Mouse (Mus musculus): ENCODE measurements at regions not wholly inside any gene's neighbourhood (a gene's known extent, or its start where the extent isn't known, plus 50 kb on each side); places are given as distances from the start of the nearest gene placed in this dataset.
A peak's percentile ranks its signal among the peaks of the same experiment; 100 is the strongest.

DNA sequence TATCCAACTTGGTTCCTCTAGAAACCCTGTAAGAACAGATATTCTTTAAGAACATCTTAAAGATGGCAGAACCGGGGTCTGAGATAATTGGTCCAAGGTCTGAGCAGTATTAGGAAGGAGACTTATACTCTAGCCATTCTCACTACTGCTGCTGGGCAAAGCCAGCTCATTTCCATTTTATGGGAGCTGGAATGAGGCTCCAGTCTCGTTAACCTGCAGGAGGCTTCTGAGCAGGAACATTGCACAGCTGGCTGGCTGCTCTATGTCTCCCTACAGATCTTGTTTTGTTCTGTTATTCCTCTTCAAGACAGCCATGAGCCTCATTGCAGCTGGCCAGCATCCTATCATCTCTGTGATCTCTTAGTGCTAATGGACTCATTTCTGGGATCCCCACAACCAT, 136.3 kb upstream of the Mylip start:
- no peak for ATAC-seq
- no peaks in the 10 kb centered on the region for H3K36me3 ChIP-seq (ENCODE audit: control insufficient read depth, insufficient read depth, low read length)
- H3K9ac ChIP-seq (ENCODE audit: low read length), result no peak overlapping the region
- WGBS, result 51% methylated on average over 2 of the region's 2 CpGs
- no peak overlapping the region for H3K27ac ChIP-seq (ENCODE audit: low read depth, low read length)
- no peak for DNase-seq (ENCODE audit: low spot score)
- no peaks in the 10 kb centered on the region for H3K27me3 ChIP-seq (replicated peaks; ENCODE audit: control insufficient read depth, insufficient read depth, low read length)
- H3K4me2 ChIP-seq (ENCODE audit: low read length), result no peak overlapping the region
- H3K4me1 ChIP-seq (ENCODE audit: control insufficient read depth, insufficient read depth, low read length), result 0 out of 2 replicates have a peak, but pooled peaks cover 2% of the 10 kb centered on the region
- H3K9me3 ChIP-seq (replicated peaks; ENCODE audit: control insufficient read depth, low read length), result no peaks in the 10 kb centered on the region
- no peak overlapping the region for H3K4me3 ChIP-seq (ENCODE audit: low read depth, low read length)

DNA sequence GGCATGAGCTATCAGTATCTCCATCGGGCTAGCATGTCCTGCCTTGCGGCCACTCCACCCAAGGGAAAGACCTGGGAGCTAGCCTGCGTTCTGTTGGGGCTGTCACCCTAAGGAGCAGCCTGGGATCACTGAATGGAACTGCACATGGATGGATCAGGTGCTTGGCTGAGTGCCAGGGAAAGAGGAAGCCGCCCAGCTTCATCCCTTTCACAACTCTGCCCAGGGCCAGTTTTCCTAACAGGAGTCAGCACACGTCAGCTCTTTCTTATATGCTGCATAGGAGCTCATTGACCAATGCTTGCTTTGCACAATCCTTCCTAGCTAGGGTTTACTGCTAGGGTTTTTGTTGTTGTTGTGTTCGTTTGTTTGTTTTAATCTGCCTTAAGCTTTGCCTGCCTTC, 134.3 kb upstream of the Mylip start:
- Histone ChIP-seq H3K4me2 (ENCODE audit: low read length) (no peak overlapping the region), H3K4me1 (ENCODE audit: control insufficient read depth, insufficient read depth, low read length) (no peaks in the 10 kb centered on the region), H3K36me3 (ENCODE audit: control insufficient read depth, insufficient read depth, low read length) (no peaks in the 10 kb centered on the region), H3K9ac (ENCODE audit: low read length) (no peak overlapping the region), H3K9me3 (replicated peaks; ENCODE audit: control insufficient read depth, low read length) (no peaks in the 10 kb centered on the region), H3K4me3 (ENCODE audit: low read depth, low read length) (no peak overlapping the region), H3K27ac (ENCODE audit: low read depth, low read length) (no peak overlapping the region), H3K27me3 (replicated peaks; ENCODE audit: control insufficient read depth, insufficient read depth, low read length) (no peaks in the 10 kb centered on the region)
- DNase-seq (ENCODE audit: low spot score) (peak; percentile 29), ATAC-seq (no peak)
- 74% methylated on average over 6 of the region's 6 CpGs for WGBS

DNA sequence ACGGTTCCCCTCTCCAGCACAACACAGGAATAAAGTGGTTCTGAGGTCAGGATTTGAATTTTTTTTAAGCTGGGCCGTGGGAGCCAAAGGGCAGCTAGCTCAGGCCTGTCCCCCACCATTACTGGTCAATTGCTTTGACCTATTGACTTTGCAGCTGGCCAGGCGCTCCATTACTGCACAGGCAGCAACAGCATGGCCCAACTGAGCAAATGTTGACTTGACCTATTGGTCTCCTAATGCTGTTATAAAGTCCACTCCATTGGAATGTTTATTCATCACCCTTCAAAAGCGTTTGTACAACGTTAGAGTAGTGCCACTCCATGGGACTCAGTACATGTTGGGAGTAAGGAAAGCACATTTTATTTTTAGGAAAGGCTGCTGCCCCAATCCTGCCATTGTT, 127.5 kb upstream of the Mylip start:
- 88% methylated on average over 5 of the region's 5 CpGs for WGBS
- H3K4me3 ChIP-seq (ENCODE audit: low read depth, low read length), result no peak overlapping the region
- ATAC-seq (no peak), DNase-seq (ENCODE audit: low spot score) (no peak)
- H3K27me3 ChIP-seq (replicated peaks; ENCODE audit: control insufficient read depth, insufficient read depth, low read length), result no peaks in the 10 kb centered on the region
- no peak overlapping the region for H3K27ac ChIP-seq (ENCODE audit: low read depth, low read length)
- H3K4me2 ChIP-seq (ENCODE audit: low read length), result no peak overlapping the region
- H3K36me3 ChIP-seq (ENCODE audit: control insufficient read depth, insufficient read depth, low read length), result no peaks in the 10 kb centered on the region
- no peaks in the 10 kb centered on the region for H3K9me3 ChIP-seq (replicated peaks; ENCODE audit: control insufficient read depth, low read length)
- H3K4me1 ChIP-seq (ENCODE audit: control insufficient read depth, insufficient read depth, low read length), result no peaks in the 10 kb centered on the region
- H3K9ac ChIP-seq (ENCODE audit: low read length), result no peak overlapping the region

DNA sequence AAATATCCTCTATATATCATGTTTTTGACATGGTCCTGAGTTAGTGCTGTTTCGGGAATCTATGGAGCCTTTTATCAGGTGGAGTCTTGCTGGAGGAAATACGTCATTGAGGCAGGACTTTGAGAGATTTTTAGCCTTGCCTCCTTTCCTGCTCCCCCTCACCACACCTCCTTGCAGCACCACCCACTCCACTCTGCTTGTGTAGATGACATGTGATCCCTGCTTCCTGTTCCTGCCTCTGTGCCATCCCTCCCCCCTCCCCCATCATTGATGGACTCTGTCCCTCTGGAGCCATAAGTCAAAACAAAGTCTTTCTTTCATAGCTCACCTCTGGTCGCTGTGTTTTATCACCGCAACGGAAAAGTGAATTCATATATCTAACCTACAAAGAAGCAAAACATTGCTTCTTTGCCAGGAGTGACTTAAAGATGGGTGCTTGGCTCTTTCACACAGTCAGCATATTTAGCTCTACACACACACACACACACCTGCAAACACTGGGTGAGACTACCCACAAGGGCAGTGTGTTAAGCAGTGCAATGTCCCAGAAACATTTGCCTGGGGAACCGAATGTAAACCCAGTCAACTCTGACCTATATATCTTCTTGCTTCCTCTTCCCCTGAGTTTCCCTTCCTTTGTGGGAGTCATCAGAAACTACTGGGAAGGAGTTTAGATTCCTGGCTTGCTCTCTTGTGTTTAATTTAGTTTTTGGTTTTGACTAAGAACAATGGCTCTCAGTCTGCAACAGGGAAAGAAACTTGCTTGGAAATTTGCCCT, 123.1 kb upstream of the Mylip start:
- H3K4me3 ChIP-seq (ENCODE audit: low read depth, low read length), result no peak overlapping the region
- DNase-seq (ENCODE audit: low spot score) (no peak), ATAC-seq (no peak)
- no peak overlapping the region for H3K27ac ChIP-seq (ENCODE audit: low read depth, low read length)
- no peaks in the 10 kb centered on the region for H3K36me3 ChIP-seq (ENCODE audit: control insufficient read depth, insufficient read depth, low read length)
- no peaks in the 10 kb centered on the region for H3K4me1 ChIP-seq (ENCODE audit: control insufficient read depth, insufficient read depth, low read length)
- no peak overlapping the region for H3K4me2 ChIP-seq (ENCODE audit: low read length)
- H3K27me3 ChIP-seq (replicated peaks; ENCODE audit: control insufficient read depth, insufficient read depth, low read length), result no peaks in the 10 kb centered on the region
- no peak overlapping the region for H3K9ac ChIP-seq (ENCODE audit: low read length)
- 88% methylated on average over 6 of the region's 6 CpGs for WGBS
- no peaks in the 10 kb centered on the region for H3K9me3 ChIP-seq (replicated peaks; ENCODE audit: control insufficient read depth, low read length)

DNA sequence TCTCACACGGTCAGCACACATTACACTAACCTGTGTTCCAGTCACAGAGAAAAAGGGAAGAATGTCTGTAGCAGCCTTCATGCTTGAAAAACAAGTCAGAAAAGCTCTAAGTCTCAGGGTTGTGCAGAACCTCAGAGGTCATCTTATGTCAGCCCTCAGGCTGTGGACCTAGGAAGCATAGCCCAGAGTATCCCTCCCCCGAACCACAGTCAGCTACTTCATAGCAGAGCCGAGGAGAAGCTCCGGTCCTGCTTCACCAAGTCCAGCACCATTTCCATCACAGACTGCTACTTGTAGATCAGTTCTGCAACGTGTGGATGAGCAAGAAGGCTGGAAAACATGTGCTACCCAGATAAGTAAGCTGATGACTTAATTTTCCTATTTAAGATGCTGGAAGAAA, 122.1 kb upstream of the Mylip start:
- H3K36me3 ChIP-seq (ENCODE audit: control insufficient read depth, insufficient read depth, low read length), result no peaks in the 10 kb centered on the region
- H3K27ac ChIP-seq (ENCODE audit: low read depth, low read length), result no peak overlapping the region
- DNase-seq (ENCODE audit: low spot score), result no peak
- no peaks in the 10 kb centered on the region for H3K4me1 ChIP-seq (ENCODE audit: control insufficient read depth, insufficient read depth, low read length)
- no peak overlapping the region for H3K4me3 ChIP-seq (ENCODE audit: low read depth, low read length)
- WGBS, result 84% methylated on average over 5 of the region's 5 CpGs
- no peaks in the 10 kb centered on the region for H3K27me3 ChIP-seq (replicated peaks; ENCODE audit: control insufficient read depth, insufficient read depth, low read length)
- ATAC-seq, result no peak
- no peak overlapping the region for H3K9ac ChIP-seq (ENCODE audit: low read length)
- no peaks in the 10 kb centered on the region for H3K9me3 ChIP-seq (replicated peaks; ENCODE audit: control insufficient read depth, low read length)
- H3K4me2 ChIP-seq (ENCODE audit: low read length), result no peak overlapping the region

DNA sequence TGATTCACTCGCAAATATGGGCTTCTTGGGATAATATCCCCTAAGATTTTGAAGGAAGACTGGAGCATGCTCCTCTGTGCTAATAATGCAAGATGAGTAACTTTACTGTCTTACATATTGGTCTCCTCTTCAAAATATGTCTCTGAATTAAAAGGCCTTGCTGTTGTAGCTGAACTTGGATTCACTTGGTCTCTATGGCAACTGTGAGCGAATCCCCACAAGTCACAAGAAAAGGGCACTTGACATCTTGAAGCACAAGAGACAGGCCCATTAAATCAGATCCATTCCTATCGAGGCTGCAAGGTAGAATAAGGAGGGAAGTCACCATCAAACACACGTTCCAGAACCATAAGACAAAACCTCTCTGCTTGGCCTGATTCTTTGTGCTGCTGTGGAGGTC, 121.6 kb upstream of the Mylip start:
- Histone ChIP-seq H3K36me3 (ENCODE audit: control insufficient read depth, insufficient read depth, low read length) (no peaks in the 10 kb centered on the region), H3K9ac (ENCODE audit: low read length) (no peak overlapping the region), H3K27ac (ENCODE audit: low read depth, low read length) (no peak overlapping the region), H3K4me3 (ENCODE audit: low read depth, low read length) (no peak overlapping the region), H3K9me3 (replicated peaks; ENCODE audit: control insufficient read depth, low read length) (no peaks in the 10 kb centered on the region), H3K4me2 (ENCODE audit: low read length) (no peak overlapping the region), H3K4me1 (ENCODE audit: control insufficient read depth, insufficient read depth, low read length) (no peaks in the 10 kb centered on the region), H3K27me3 (replicated peaks; ENCODE audit: control insufficient read depth, insufficient read depth, low read length) (no peaks in the 10 kb centered on the region)
- WGBS, result 73% methylated on average over 4 of the region's 4 CpGs
- DNase-seq (ENCODE audit: low spot score), result peak; percentile 38
- no peak for ATAC-seq

DNA sequence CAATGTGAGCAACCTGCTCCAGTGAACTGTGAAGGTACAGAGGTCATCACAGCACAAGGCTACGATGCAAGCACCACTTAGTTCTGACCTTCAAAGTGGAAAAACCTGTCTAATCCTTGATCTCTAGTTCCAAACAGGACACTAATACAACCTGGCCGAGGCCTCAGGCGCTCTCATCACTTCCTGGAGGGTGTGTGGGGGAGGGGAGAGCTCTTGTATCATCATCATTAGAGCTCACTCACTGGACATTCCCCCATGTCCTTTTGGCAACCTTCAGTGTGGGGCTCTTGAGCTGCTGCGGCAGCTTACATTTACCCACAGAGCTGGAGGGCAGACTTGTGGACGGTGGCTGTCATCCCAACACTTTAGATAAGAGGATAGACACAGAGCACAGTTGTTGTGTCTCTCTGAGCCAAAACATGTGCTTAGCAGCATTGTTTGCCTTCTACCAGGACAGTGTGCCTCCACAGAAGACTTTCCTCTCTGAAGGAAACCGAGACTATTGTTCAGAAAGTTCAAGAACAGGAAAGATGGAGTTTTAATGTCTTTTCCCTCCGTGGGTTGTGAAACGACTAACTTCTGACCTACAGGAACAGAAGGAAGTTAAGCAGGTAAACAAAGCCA, 115.2 kb upstream of the Mylip start:
- no peak for DNase-seq (ENCODE audit: low spot score)
- H3K9me3 ChIP-seq (replicated peaks; ENCODE audit: control insufficient read depth, low read length), result no peaks in the 10 kb centered on the region
- no peak overlapping the region for H3K9ac ChIP-seq (ENCODE audit: low read length)
- no peaks in the 10 kb centered on the region for H3K27me3 ChIP-seq (replicated peaks; ENCODE audit: control insufficient read depth, insufficient read depth, low read length)
- no peak for ATAC-seq
- H3K4me1 ChIP-seq (ENCODE audit: control insufficient read depth, insufficient read depth, low read length), result no peaks in the 10 kb centered on the region
- no peaks in the 10 kb centered on the region for H3K36me3 ChIP-seq (ENCODE audit: control insufficient read depth, insufficient read depth, low read length)
- no peak overlapping the region for H3K27ac ChIP-seq (ENCODE audit: low read depth, low read length)
- H3K4me2 ChIP-seq (ENCODE audit: low read length), result no peak overlapping the region
- no peak overlapping the region for H3K4me3 ChIP-seq (ENCODE audit: low read depth, low read length)
- WGBS, result 88% methylated on average over 8 of the region's 8 CpGs

DNA sequence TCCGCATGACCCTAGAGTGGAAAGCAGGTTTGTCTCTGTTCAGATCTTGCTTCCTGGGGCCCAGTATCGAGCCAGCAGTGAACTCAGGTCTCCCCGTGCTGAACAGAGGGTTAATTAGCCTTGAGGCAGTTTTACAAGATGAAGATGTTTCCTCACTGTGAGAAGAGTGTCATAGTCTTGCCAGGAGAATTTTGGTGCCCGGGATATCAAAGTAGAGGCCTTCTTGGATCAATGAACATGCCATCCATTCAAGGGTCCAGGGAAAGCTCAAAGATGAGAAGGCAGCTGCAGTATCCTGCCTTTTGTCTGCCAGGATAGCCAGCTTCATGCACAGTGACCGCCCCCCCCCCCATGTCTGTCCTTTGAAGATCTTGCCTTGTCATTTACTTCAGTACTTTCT, 114.2 kb upstream of the Mylip start:
- no peak for DNase-seq (ENCODE audit: low spot score)

DNA sequence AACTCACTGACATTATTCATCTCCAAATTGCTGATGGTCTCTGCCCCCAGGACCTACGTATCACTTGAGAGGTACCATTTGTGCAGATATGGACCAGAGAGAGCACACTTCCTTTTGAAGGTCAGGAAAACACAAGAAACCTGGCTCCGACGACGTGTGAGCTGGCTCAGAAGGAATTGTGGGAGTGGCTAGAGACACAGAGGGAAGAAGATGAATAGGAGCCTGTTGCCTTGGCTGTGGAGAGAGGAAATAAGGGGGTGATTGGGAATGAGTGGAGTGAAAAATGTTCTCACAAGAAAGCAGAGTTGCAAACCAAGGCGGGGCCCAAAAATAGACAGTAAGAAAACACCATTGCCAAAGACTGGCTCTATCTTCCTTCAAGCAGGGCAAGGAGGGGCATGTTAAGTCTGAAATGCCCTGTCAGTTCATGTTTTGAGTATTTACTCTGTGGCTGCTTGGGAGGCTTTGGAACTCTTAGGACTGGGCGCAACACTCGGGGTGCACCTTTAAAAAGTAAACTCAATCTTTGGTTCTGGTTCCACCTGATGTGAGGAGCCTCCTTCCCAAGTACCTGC, 111.6 kb upstream of the Mylip start:
- 76% methylated on average over 7 of the region's 7 CpGs for WGBS

More for the DNA sequence above, 114.2 kb upstream of the Mylip start:
- Histone ChIP-seq H3K27me3 (replicated peaks; ENCODE audit: control insufficient read depth, insufficient read depth, low read length) (no peaks in the 10 kb centered on the region), H3K9me3 (replicated peaks; ENCODE audit: control insufficient read depth, low read length) (no peaks in the 10 kb centered on the region), H3K4me3 (ENCODE audit: low read depth, low read length) (no peak overlapping the region), H3K4me2 (ENCODE audit: low read length) (no peak overlapping the region), H3K36me3 (ENCODE audit: control insufficient read depth, insufficient read depth, low read length) (no peaks in the 10 kb centered on the region), H3K9ac (ENCODE audit: low read length) (no peak overlapping the region), H3K27ac (ENCODE audit: low read depth, low read length) (no peak overlapping the region), H3K4me1 (ENCODE audit: control insufficient read depth, insufficient read depth, low read length) (no peaks in the 10 kb centered on the region)
- WGBS, result 70% methylated on average over 5 of the region's 5 CpGs
- ATAC-seq, result no peak

More for the DNA sequence above, 111.6 kb upstream of the Mylip start:
- H3K4me2 ChIP-seq (ENCODE audit: low read length), result no peak overlapping the region
- H3K36me3 ChIP-seq (ENCODE audit: control insufficient read depth, insufficient read depth, low read length), result no peaks in the 10 kb centered on the region
- ATAC-seq (no peak), DNase-seq (ENCODE audit: low spot score) (no peak)
- no peaks in the 10 kb centered on the region for H3K27me3 ChIP-seq (replicated peaks; ENCODE audit: control insufficient read depth, insufficient read depth, low read length)
- no peaks in the 10 kb centered on the region for H3K9me3 ChIP-seq (replicated peaks; ENCODE audit: control insufficient read depth, low read length)
- H3K4me3 ChIP-seq (ENCODE audit: low read depth, low read length), result no peak overlapping the region
- H3K27ac ChIP-seq (ENCODE audit: low read depth, low read length), result no peak overlapping the region
- no peaks in the 10 kb centered on the region for H3K4me1 ChIP-seq (ENCODE audit: control insufficient read depth, insufficient read depth, low read length)
- H3K9ac ChIP-seq (ENCODE audit: low read length), result no peak overlapping the region
